Mouse (Mus musculus) cortical plate, adult 2 months (tissue): Measurements from ENCODE around the gene Strip1.

ENCODE experiments used
- CTCF ChIP-seq: fragments of 200-500 bp; IDR thresholded peaks from 2 replicates; pipeline ENCODE4 v1.5.1; 2011; ENCODE audit warnings: mild to moderate bottlenecking, control low read depth, low read length; ENCODE audit not compliant: insufficient read depth; ENCODE audit errors: extremely low read depth
- POLR2A ChIP-seq: fragments of 200-500 bp; IDR thresholded peaks from 2 replicates; pipeline ENCODE4 v1.6.1; 2011; ENCODE audit warnings: mild to moderate bottlenecking, low read length, control low read depth; ENCODE audit not compliant: insufficient read depth; ENCODE audit errors: extremely low read depth

GRCm38 (mm10) chr3:107612902-107613525 is 18.5 kb downstream of the Strip1 start:
- TF ChIP-seq CTCF = peak; percentile 93
- no peak for TF ChIP-seq POLR2A
